Mouse (Mus musculus) forebrain, embryonic 14.5 days (tissue): ENCODE measurements at regions not wholly inside any gene's neighbourhood (a gene's known extent, or its start where the extent isn't known, plus 50 kb on each side); places are given as distances from the start of the nearest gene placed in this dataset.
A peak's percentile ranks its signal among the peaks of the same experiment; 100 is the strongest.
"Not testable (repeated sequence)": the region's sequence is repeated elsewhere in the genome, so short reads cannot be mapped to it uniquely, and the experiment has no call there.

Experiments
- ATAC-seq: fragments of 200-750 bp; cut with Nextera tagmentation; 2 replicates; pipeline ENCODE4 v1.8.0; 2017; ENCODE audit warnings: mild to moderate bottlenecking, moderate library complexity
- DNase-seq: peaks from one replicate; pipeline ENCODE4 v3.0.0-alpha.2; 2015; ENCODE audit warnings: low spot score
- H3K27ac ChIP-seq: fragments of 300-500 bp; sonication (generic); 2 replicates; pipeline ENCODE4 v1.5.1; 2014; ENCODE audit warnings: low read depth, mild to moderate bottlenecking, control low read depth, low read length, moderate library complexity
- H3K27me3 ChIP-seq: fragments of 300-500 bp; sonication (generic); replicated peaks from 2 replicates; pipeline ENCODE4 v1.6.1; 2014; ENCODE audit warnings: low read length, control low read depth, mixed read lengths; ENCODE audit not compliant: control insufficient read depth, insufficient read depth
- H3K36me3 ChIP-seq: fragments of 300-500 bp; sonication (generic); 2 replicates; pipeline ENCODE4 v1.6.1; 2014; ENCODE audit warnings: low read length, control low read depth; ENCODE audit not compliant: control insufficient read depth, insufficient read depth
- H3K4me1 ChIP-seq: fragments of 300-500 bp; sonication (generic); 2 replicates; pipeline ENCODE4 v1.6.1; 2014; ENCODE audit warnings: antibody characterized with exemption, low read length, control low read depth; ENCODE audit not compliant: control insufficient read depth, insufficient read depth
- H3K4me2 ChIP-seq: fragments of 300-500 bp; sonication (generic); 2 replicates; pipeline ENCODE4 v1.6.1; 2014; ENCODE audit warnings: mild to moderate bottlenecking, control low read depth, low read length
- H3K4me3 ChIP-seq: fragments of 300-500 bp; sonication (generic); 2 replicates; pipeline ENCODE4 v1.5.1; 2014; ENCODE audit warnings: low read depth, low read length, control low read depth
- H3K9ac ChIP-seq: fragments of 300-500 bp; sonication (generic); 2 replicates; pipeline ENCODE4 v1.6.1; 2014; ENCODE audit warnings: mild to moderate bottlenecking, low read length, control low read depth, moderate library complexity
- H3K9me3 ChIP-seq: fragments of 300-500 bp; sonication (generic); replicated peaks from 2 replicates; pipeline ENCODE4 v1.6.1; 2016; ENCODE audit warnings: low read length, control low read depth, mixed read lengths; ENCODE audit not compliant: control insufficient read depth
- WGBS: fragments of 180-500 bp; shearing (Covaris S2); extraction: QIAGEN DNeasy Blood & Tissue Kit; methylation state at CpG from one replicate; pipeline ENCODE4 v1.1.7; 2014; 5-methylcytosine and 5-hydroxymethylcytosine counted together

DNA sequence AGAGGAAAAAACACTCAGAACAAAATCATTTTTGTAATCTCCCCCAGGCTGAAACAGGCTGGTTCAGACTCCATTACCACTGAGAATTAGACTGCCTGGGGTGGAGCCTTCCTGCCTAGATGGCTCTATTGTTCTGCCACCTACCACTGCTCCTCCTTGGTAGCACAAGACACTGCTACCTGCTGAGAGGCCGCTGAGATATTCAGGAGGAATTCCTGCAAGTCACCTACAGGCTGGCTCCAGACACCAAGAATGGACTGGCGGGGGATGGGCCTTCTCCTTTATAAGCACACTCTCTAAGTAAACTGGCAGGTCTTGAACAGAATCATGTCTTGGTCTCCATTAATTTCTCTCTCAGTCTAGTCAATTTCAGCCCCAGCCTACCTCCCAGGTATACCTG is 3289.4 kb downstream of the Gm37988 start:
- DNase-seq (no peak), ATAC-seq (no peak)
- H3K4me1 ChIP-seq, result no peaks in the 10 kb centered on the region
- H3K27me3 ChIP-seq, result no peaks in the 10 kb centered on the region
- no peaks in the 10 kb centered on the region for H3K36me3 ChIP-seq
- no peak overlapping the region for H3K27ac ChIP-seq
- H3K9ac ChIP-seq, result no peak overlapping the region
- H3K4me3 ChIP-seq, result no peak overlapping the region
- WGBS, result 64% methylated on average over 2 of the region's 2 CpGs
- H3K9me3 ChIP-seq, result no peaks in the 10 kb centered on the region
- no peak overlapping the region for H3K4me2 ChIP-seq

- H3K4me1 ChIP-seq, ATAC-seq, H3K4me3 ChIP-seq, H3K4me2 ChIP-seq, H3K27ac ChIP-seq, H3K36me3 ChIP-seq, H3K27me3 ChIP-seq, H3K9me3 ChIP-seq, H3K9ac ChIP-seq: not testable (repeated sequence)
- WGBS, result 51% methylated on average over 8 of the region's 8 CpGs
- peak; percentile 43 for DNase-seq
Measured at GRCm38 (mm10) chr1:8123021-8123420, 3290.9 kb upstream of the A830018L16Rik start.

DNA sequence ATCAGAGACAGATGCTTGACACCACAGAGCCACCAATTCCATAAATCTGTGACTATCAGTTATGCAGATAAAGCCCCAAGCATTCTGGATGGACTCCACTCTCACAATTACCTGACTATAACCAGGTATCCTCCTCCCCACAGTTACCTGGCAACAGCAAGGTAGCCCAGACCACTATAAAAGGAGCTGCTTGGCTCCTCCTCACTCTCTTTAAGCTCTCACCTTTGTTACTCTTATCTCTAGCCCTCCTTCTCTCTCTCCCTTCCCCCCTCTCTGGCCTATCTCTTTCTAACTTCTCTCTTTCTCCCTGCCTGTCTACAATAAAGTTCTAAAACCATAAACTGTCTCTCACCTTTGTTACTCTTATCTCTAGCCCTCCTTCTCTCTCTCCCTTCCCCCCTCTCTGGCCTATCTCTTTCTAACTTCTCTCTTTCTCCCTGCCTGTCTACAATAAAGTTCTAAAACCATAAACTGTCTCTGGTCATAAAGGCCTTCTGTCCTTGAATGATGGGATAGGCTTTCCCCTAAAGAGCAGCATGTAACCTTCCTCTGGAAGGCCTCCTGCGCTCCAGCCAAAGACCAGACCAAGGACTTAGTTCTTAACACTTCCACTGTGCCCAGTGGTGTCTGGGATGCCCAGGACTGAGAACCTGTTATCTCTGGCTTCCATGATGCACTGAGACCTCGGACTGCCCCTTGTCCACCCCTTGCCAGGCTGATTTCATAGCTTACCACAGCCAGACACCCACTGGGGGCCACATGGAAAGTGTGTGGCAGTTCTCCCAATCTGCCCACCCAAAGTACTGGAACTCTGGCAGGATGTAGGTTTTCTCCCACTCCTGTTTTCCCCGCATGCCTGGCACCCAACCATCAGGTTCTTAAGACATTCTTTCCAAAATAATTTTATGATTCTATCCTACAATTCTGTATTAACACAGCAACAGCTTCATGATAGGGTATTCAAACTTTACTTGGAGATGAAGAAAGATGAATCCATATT is 3279.2 kb upstream of the A830018L16Rik start:
- H3K4me1 ChIP-seq, H3K9me3 ChIP-seq, H3K36me3 ChIP-seq, DNase-seq, H3K9ac ChIP-seq, H3K27me3 ChIP-seq, H3K4me2 ChIP-seq, H3K4me3 ChIP-seq, H3K27ac ChIP-seq, ATAC-seq: not testable (repeated sequence)
- 76% methylated on average over 3 of the region's 3 CpGs for WGBS

- H3K36me3 ChIP-seq, result no peaks in the 10 kb centered on the region
- no peak for DNase-seq
- 91% methylated on average over 4 of the region's 4 CpGs for WGBS
Measured at GRCm38 (mm10) chr1:8142583-8142982, 3271.3 kb upstream of the A830018L16Rik start.

GRCm38 (mm10) chr1:8173196-8173595 is 3240.7 kb upstream of the A830018L16Rik start:
- DNase-seq (no peak), ATAC-seq (no peak)
- H3K9ac ChIP-seq, result no peak overlapping the region
- H3K4me2 ChIP-seq, result no peak overlapping the region
- H3K27ac ChIP-seq, result no peak overlapping the region
- no peaks in the 10 kb centered on the region for H3K4me1 ChIP-seq
- H3K4me3 ChIP-seq, result no peak overlapping the region
- no peaks in the 10 kb centered on the region for H3K27me3 ChIP-seq
- H3K9me3 ChIP-seq, result no peaks in the 10 kb centered on the region
- H3K36me3 ChIP-seq, result no peaks in the 10 kb centered on the region

More at GRCm38 (mm10) chr1:8142583-8142982, 3271.3 kb upstream of the A830018L16Rik start:
- H3K9ac ChIP-seq, result no peak overlapping the region
- no peak overlapping the region for H3K4me3 ChIP-seq
- H3K27ac ChIP-seq, result no peak overlapping the region
- H3K27me3 ChIP-seq, result no peaks in the 10 kb centered on the region
- H3K9me3 ChIP-seq, result no peaks in the 10 kb centered on the region
- H3K4me1 ChIP-seq, result no peaks in the 10 kb centered on the region
- H3K4me2 ChIP-seq, result no peak overlapping the region
- no peak for ATAC-seq
